Mouse (Mus musculus): ENCODE measurements around the gene Gm8882. TPM values are rescaled to one million over a fixed set of nuclear protein-coding genes. Genes with fewer than 3 reads are reported as not detected.
"Not testable (repeated sequence)": the region's sequence is repeated elsewhere in the genome, so short reads cannot be mapped to it uniquely, and the experiment has no call there.

Gm8882 gene
- not detected in 2 replicates for polyA plus RNA-seq (2012; rRNA removed)

DNA sequence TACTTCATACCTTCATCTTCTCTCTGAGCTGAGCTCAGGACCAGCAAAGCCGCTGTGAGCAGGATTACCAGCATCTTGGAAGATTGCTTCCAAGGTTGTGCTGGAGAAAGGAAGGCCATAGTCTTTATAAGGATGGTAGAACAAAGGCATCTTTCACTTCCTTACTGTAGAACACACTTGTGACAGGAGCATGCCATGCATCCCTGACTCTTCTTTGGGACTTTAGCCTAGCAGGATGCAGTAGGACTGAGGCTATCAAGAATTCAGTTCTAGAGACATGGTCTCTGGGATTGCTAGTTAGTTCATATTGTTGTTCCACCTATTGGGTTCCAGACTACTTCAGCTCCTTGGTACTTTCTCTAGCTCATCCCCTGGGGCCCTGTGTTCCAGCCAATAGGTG, at the start of gene Gm8882:
Gm8882 (minus strand) TSS at position 101 of the 400 bp plus-strand sequence.
- DNase-seq (ENCODE audit: extremely low spot score in 1 of 2, low spot score in 1 of 2), result not testable (repeated sequence)

DNA sequence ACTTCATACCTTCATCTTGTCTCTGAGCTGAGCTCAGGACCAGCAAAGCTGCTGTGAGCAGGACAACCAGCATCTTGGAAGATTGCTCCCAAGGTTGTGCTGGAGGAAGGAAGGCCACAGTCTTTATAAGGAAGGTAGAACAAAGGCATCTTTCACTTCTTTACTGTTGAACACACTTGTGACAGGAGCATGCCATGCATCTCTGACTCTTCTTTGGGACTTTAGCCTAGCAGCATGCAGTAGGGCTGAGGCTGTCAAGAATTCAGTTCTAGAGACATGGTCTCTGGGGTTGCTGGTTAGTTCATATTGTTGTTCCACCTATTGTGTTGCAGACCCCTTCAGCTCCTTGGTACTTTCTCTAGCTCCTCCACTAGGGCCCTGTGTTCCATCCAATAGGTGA, 49.3 kb downstream of the Gm8882 start, which contains the start of gene Prpmp5:
Prpmp5 (minus strand) TSS at position 101 of the 400 bp plus-strand sequence.
- not testable (repeated sequence) for DNase-seq (ENCODE audit: extremely low spot score in 1 of 2, low spot score in 1 of 2)

Other genes with a start within 250 kb of the Gm8882 start
- gene Prb1, start 153.6 kb downstream of the Gm8882 start, polyA plus RNA-seq (2012; rRNA removed), result not detected in 2 replicates
- not detected in 2 replicates for gene Prpmp5, start 49.4 kb downstream of the Gm8882 start, polyA plus RNA-seq (2012; rRNA removed)
- gene Prh1, start 205.7 kb upstream of the Gm8882 start, polyA plus RNA-seq (2012; rRNA removed), result not detected in 2 replicates
- not detected in 2 replicates for gene Prp2, start 231.8 kb upstream of the Gm8882 start, polyA plus RNA-seq (2012; rRNA removed)

Measured in frontal cortex, adult 2 months (tissue).